Mouse (Mus musculus): Measurements from ENCODE around the gene Fam92b. TPM values are rescaled to one million over a fixed set of nuclear protein-coding genes. Genes with fewer than 3 reads are reported as not detected.

Fam92b gene
- polyA plus RNA-seq, 1 experiment from 2014 or later = 1.3 TPM

- ATAC-seq (ENCODE audit: insufficient number of reproducible peaks, insufficient read depth, low FRiP score, low TSS enrichment, low read depth) = no peak
- Histone ChIP-seq H3K4me2 (0 out of 2 replicates have a peak overlapping the region, but pooled peaks have one; percentile 9), H3K27ac (peak overlapping the region; percentile 39; the same call in 1 of the 2 replicates), H3K27me3 (no peaks in the 10 kb centered on the region), H3K9ac (peak overlapping the region; percentile 40; the same call in 1 of the 2 replicates), H3K4me3 (no peak overlapping the region), H3K4me1 (peaks cover 38% of the 10 kb centered on the region), H3K9me3 (no peaks in the 10 kb centered on the region), H3K36me3 (no peaks in the 10 kb centered on the region)
- WGBS = 36% methylated on average over 11 of the region's 11 CpGs
Observed at GRCm38 (mm10) chr8:120208113-120208512, 30.8 kb upstream of the Fam92b start.

GRCm38 (mm10) chr8:120207364-120207763 is 30.1 kb upstream of the Fam92b start:
- H3K27ac ChIP-seq = no peak overlapping the region
- H3K27me3 ChIP-seq = no peaks in the 10 kb centered on the region
- no peaks in the 10 kb centered on the region for H3K36me3 ChIP-seq
- H3K4me1 ChIP-seq = peaks cover 38% of the 10 kb centered on the region
- H3K4me3 ChIP-seq = no peak overlapping the region
- no peak for ATAC-seq (ENCODE audit: insufficient number of reproducible peaks, insufficient read depth, low FRiP score, low TSS enrichment, low read depth)
- no peak overlapping the region for H3K4me2 ChIP-seq
- 86% methylated on average over 8 of the region's 8 CpGs for WGBS
- no peaks in the 10 kb centered on the region for H3K9me3 ChIP-seq
- H3K9ac ChIP-seq = no peak overlapping the region

GRCm38 (mm10) chr8:120205916-120206315 is 28.6 kb upstream of the Fam92b start:
- Histone ChIP-seq H3K4me1 (peaks cover 27% of the 10 kb centered on the region), H3K9me3 (no peaks in the 10 kb centered on the region), H3K4me3 (no peak overlapping the region), H3K9ac (no peak overlapping the region), H3K4me2 (no peak overlapping the region), H3K27me3 (no peaks in the 10 kb centered on the region), H3K27ac (no peak overlapping the region), H3K36me3 (no peaks in the 10 kb centered on the region)
- no peak for ATAC-seq (ENCODE audit: insufficient number of reproducible peaks, insufficient read depth, low FRiP score, low TSS enrichment, low read depth)
- WGBS = 78% methylated on average over 9 of the region's 9 CpGs

- Histone ChIP-seq H3K27me3 (no peaks in the 10 kb centered on the region), H3K4me2 (no peak overlapping the region), H3K36me3 (no peaks in the 10 kb centered on the region), H3K27ac (no peak overlapping the region), H3K4me1 (peaks cover 17% of the 10 kb centered on the region), H3K4me3 (no peak overlapping the region), H3K9me3 (peaks cover under 1% of the 10 kb centered on the region; the same call in 1 of the 2 replicates), H3K9ac (no peak overlapping the region)
- ATAC-seq (ENCODE audit: insufficient number of reproducible peaks, insufficient read depth, low FRiP score, low TSS enrichment, low read depth) = no peak
- 74% methylated on average over 7 of the region's 7 CpGs for WGBS
Observed at GRCm38 (mm10) chr8:120204736-120205360, 27.6 kb upstream of the Fam92b start.

- no peak overlapping the region for H3K9ac ChIP-seq
- no peaks in the 10 kb centered on the region for H3K27me3 ChIP-seq
- WGBS = 64% methylated on average over 3 of the region's 3 CpGs
- H3K27ac ChIP-seq = no peak overlapping the region
- no peaks in the 10 kb centered on the region for H3K36me3 ChIP-seq
- peaks cover 5% of the 10 kb centered on the region; the same call in 1 of the 2 replicates for H3K9me3 ChIP-seq
- no peak overlapping the region for H3K4me3 ChIP-seq
- no peak overlapping the region for H3K4me2 ChIP-seq
- no peak for ATAC-seq (ENCODE audit: insufficient number of reproducible peaks, insufficient read depth, low FRiP score, low TSS enrichment, low read depth)
- peaks cover 11% of the 10 kb centered on the region for H3K4me1 ChIP-seq
Observed at GRCm38 (mm10) chr8:120202546-120202945, 25.3 kb upstream of the Fam92b start.

- H3K4me2 ChIP-seq = no peak overlapping the region
- no peaks in the 10 kb centered on the region for H3K36me3 ChIP-seq
- H3K27ac ChIP-seq = no peak overlapping the region
- peaks cover 11% of the 10 kb centered on the region for H3K4me1 ChIP-seq
- no peak overlapping the region for H3K9ac ChIP-seq
- no peak for ATAC-seq (ENCODE audit: insufficient number of reproducible peaks, insufficient read depth, low FRiP score, low TSS enrichment, low read depth)
- no peak overlapping the region for H3K4me3 ChIP-seq
- whole genome bisulfite sequencing = 76% methylated on average over 6 of the region's 6 CpGs
- H3K9me3 ChIP-seq = peaks cover 5% of the 10 kb centered on the region; the same call in 1 of the 2 replicates
- H3K27me3 ChIP-seq = no peaks in the 10 kb centered on the region
Observed at GRCm38 (mm10) chr8:120201351-120201750, 24.1 kb upstream of the Fam92b start.

GRCm38 (mm10) chr8:120192118-120192517 is 14.9 kb upstream of the Fam92b start:
- Histone ChIP-seq H3K4me2 (no peak overlapping the region), H3K4me1 (peaks cover 22% of the 10 kb centered on the region), H3K4me3 (no peak overlapping the region), H3K27me3 (no peaks in the 10 kb centered on the region), H3K9ac (no peak overlapping the region), H3K36me3 (no peaks in the 10 kb centered on the region), H3K27ac (peak overlapping the region; percentile 82; the same call in 1 of the 2 replicates), H3K9me3 (no peaks in the 10 kb centered on the region)
- ATAC-seq (ENCODE audit: insufficient number of reproducible peaks, insufficient read depth, low FRiP score, low TSS enrichment, low read depth) = no peak
- 96% methylated on average over 5 of the region's 5 CpGs for WGBS

GRCm38 (mm10) chr8:120191633-120192032 is 14.4 kb upstream of the Fam92b start:
- ATAC-seq (ENCODE audit: insufficient number of reproducible peaks, insufficient read depth, low FRiP score, low TSS enrichment, low read depth) = no peak
- Histone ChIP-seq H3K4me1 (peaks cover 24% of the 10 kb centered on the region), H3K9me3 (no peaks in the 10 kb centered on the region), H3K27ac (peak overlapping the region; percentile 82), H3K27me3 (no peaks in the 10 kb centered on the region), H3K4me3 (no peak overlapping the region), H3K9ac (peak overlapping the region; percentile 46; the same call in 1 of the 2 replicates), H3K36me3 (no peaks in the 10 kb centered on the region), H3K4me2 (peak overlapping the region; percentile 54)
- 64% methylated on average over 5 of the region's 5 CpGs for WGBS

- ATAC-seq (ENCODE audit: insufficient number of reproducible peaks, insufficient read depth, low FRiP score, low TSS enrichment, low read depth) = peak; percentile 71
- Histone ChIP-seq H3K27ac (peak overlapping the region; percentile 82), H3K9ac (peak overlapping the region; percentile 46), H3K27me3 (no peaks in the 10 kb centered on the region), H3K4me1 (peaks cover 32% of the 10 kb centered on the region), H3K9me3 (no peaks in the 10 kb centered on the region), H3K4me2 (peak overlapping the region; percentile 54), H3K36me3 (no peaks in the 10 kb centered on the region), H3K4me3 (peak overlapping the region; percentile 25)
- 35% methylated on average over 19 of the region's 20 CpGs for WGBS
Observed at GRCm38 (mm10) chr8:120190810-120191413, 13.6 kb upstream of the Fam92b start.

GRCm38 (mm10) chr8:120190107-120190809 is 13.0 kb upstream of the Fam92b start:
- H3K4me1 ChIP-seq = peaks cover 38% of the 10 kb centered on the region
- ATAC-seq (ENCODE audit: insufficient number of reproducible peaks, insufficient read depth, low FRiP score, low TSS enrichment, low read depth) = no peak
- H3K27ac ChIP-seq = no peak overlapping the region; the same call in none of the 2 replicates

GRCm38 (mm10) chr8:120189440-120189839 is 12.2 kb upstream of the Fam92b start:
- no peak overlapping the region for H3K4me3 ChIP-seq
- no peak overlapping the region for H3K9ac ChIP-seq
- H3K27me3 ChIP-seq = no peaks in the 10 kb centered on the region
- no peak overlapping the region; the same call in 1 of the 2 replicates for H3K27ac ChIP-seq
- H3K4me1 ChIP-seq = peaks cover 46% of the 10 kb centered on the region
- no peaks in the 10 kb centered on the region for H3K9me3 ChIP-seq
- no peaks in the 10 kb centered on the region for H3K36me3 ChIP-seq
- WGBS = 74% methylated on average over 6 of the region's 6 CpGs
- ATAC-seq (ENCODE audit: insufficient number of reproducible peaks, insufficient read depth, low FRiP score, low TSS enrichment, low read depth) = no peak
- no peak overlapping the region for H3K4me2 ChIP-seq

More at GRCm38 (mm10) chr8:120190107-120190809, 13.0 kb upstream of the Fam92b start:
- H3K27me3 ChIP-seq = no peaks in the 10 kb centered on the region
- H3K36me3 ChIP-seq = no peaks in the 10 kb centered on the region
- H3K4me3 ChIP-seq = no peak overlapping the region
- no peak overlapping the region for H3K9ac ChIP-seq
- WGBS = 82% methylated on average over 17 of the region's 17 CpGs
- no peaks in the 10 kb centered on the region for H3K9me3 ChIP-seq
- no peak overlapping the region for H3K4me2 ChIP-seq
